Mouse (Mus musculus): ENCODE results near the gene Abtb2.
"Not testable (repeated sequence)": the region's sequence is repeated elsewhere in the genome, so short reads cannot be mapped to it uniquely, and the experiment has no call there.

Abtb2 gene

DNA sequence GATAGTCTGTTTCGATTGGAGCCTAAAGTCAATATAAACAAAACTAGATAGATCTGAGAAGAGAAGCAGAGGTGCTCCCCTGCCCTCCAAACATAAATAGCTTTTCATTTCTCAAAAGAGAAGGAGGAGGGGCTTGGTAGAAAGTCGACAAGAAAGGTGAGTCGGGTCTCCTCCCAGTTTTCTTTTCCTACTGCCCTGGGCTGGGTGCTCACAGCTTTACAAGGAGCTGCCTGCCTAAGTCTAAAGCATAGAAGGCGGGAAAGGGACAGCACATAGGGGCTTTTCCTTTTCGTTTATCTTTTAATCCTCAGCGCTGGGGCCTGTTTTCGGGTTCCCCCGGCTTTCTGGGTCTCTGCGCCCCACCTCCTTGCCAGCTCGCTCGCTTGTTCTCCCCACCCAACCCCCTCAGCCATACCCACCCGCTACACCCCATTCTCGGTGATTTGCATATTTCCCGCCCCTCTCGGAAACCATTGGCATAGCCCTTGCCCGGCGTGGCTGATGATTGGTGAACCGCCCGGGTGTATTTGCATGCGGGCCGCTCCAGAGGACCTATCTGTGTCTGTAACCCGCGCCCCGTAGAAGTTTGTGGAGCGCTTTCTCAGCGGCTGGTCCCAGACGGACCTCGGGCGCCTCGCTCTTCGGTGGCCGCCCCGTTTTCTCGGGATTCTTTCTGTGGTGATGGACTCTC is at the start of gene Abtb2:
TSS of gene Abtb2 (plus strand) at position 579 of the 691 bp plus-strand sequence.
- peak; percentile 88 for DNase-seq

DNA sequence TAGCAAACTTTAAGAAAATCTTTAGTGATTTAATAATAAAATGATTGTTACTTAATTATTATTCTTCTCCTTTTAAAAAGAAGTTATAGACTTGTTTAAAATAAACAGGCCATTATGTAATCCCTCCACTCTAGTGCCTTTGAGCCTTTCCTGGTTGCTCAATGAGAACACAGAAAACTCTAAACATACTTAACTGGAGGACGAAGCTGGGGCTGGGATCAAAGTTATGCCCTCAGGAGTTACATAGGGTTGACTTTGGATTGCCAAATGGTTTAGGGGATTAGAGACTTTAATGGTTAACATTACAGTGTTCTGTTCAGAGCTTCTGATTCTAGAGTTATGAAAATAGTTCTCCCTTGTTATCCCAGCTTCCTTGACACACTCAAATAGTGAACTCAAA is 49.6 kb upstream of the Abtb2 start:
- DNase-seq, result no peak

DNA sequence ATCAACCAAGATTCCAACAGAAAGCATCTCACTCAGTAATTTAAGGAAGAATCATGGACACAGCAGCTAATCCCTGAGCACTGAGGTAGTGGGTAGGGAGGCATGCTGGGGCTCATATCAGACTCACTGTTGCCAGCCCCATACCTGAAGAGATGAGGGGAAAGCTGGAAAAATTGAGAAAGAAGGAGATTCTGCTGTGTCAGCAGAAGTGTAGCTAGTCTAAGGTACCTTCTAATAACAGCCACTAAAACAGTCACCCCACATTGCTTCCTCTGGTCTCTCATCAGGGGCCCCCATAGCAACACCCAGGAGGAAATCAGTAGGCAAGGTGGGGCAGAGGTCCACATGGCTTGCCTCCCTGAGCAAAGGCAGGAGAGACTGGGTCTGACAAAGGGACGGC is 40.5 kb upstream of the Abtb2 start:
- DNase-seq, result no peak

DNA sequence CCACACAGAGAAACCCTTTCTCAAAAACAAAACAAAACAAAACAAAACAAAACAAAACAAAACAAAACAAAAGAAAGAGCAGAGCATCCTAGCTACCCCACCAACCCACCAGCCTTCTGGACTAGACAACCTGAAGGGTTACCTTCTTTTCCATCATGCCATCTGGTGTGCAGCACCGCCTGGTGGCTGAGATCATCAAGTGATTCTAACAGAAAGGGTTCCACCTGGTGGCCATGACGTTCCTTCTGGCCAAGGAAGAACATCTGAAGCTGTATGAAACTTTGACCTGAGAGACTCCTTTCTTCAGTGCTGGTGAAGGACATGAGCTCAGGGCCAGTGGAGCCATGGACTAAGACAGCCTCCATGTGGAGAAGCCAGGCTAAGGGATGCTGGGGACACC is 19.0 kb upstream of the Abtb2 start:
- DNase-seq, result peak; percentile 30

DNA sequence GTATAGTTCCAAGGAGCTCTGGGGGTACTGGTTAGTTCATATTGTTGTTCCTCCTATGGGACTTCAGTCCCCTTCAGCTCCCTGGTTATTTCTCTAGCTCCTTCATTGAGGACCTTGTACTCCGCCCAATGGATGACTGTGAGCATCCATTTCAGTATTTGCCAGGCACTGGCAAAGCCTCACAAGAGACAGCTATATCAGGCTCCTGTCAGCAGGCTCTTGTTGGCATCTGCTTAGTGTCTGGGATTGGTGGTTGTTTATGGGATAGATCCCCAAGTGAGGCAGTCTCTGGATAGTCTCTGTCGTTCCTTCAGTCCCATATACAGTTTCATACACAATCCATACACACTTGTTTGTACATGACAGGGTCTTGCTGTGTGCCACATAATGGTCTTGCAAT is 15.8 kb upstream of the Abtb2 start:
- not testable (repeated sequence) for DNase-seq

DNA sequence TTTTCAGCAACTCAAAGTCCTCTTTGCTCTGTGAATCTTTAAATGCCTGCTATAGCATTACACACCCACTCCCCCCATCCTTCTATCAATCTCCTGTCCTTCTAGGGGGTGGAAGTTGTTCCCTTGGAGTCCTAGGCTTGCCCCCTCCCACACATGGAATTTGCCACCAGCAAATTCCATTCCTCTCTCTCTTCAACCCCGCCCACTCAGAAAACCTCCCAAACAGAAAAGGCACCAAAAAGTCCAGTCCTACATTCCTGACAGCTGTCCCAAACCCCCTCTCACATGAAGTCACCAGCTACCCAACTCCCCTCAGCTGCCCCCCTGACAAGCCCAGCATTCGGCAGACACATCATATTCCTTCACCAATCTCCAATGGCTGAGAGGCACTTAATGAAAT is 12.1 kb upstream of the Abtb2 start:
- DNase-seq, result no peak

DNA sequence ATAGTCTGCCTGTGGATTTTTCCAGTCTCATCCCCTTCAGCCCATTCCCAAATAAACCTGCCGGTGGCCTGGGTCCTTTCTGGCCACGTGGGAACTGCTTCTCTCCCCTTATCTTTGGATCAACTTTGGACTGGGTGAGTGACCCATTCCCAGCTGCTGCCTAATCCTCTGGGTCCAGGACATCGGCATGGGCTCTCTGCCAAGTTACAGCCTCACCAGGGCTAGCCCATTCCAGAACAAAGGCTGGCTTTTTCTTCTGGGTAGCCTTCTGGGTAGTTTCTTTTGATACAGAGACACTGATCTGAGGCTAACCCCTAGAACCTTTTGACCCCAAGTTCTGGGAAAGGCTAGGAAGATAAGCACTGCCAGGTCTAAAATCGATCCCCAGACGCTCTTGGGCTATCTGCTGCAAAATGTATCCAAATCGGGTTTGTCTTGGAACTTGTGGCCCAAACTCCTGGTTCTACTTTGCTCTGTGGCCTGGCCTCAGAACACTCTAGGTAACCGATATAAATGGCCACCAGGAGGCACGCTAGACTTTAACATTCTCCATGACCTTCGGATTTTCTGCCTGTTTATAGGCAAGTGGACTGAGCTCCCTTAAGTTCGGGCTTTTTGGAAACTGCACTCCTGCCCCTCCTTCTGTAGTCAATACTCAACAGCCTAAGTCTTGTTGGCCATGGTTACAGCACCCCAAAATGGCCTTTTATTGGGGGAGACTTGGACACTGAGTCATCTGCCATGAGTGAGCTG is 9.8 kb upstream of the Abtb2 start:
- no peak for DNase-seq

DNA sequence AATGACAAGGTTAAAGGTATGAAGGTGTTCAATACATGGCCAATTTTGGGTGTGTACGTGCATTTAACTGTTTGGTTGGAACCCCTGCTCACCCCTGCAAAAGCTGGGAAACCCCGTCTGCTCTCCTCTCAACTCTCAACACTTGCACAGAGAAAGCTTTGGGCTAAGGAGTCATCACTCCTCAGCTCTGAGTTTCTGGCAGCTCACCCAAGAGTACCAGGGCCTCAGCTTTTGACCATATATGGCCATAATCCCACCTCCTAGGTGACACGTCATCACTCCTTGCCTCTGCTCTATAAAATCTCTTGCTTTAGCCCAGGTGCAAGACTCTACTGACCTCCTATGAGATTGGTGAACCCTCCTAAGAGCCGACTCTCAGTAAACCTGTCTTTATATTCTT is 5.2 kb upstream of the Abtb2 start:
- DNase-seq, result no peak

DNA sequence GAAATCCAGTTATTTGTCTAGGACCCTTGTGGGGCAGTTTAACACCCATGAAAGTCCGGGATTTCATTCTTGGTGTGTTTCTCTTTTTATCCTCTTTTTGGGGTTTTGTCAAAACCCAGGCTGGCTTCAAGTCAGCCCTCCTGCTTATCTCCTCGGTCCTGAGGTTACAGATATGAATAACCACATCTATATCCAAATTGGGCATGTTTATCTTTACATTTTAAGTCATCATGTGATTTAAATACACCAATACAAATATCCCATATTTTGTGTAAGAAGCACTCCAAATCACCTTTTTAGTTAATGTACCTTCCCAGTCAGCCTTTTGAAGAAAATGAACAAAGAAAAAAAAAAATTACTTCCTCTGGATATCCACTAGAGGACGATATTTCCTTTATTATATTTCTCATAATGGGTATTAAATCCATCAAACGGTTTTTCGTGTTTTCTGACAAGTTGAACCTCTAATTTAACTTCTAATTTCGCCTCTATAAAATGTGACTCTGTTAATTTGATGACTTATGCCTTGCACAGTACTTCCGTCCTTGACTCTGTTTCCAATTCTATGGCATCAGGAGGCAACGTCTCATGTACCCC is 1.6 kb upstream of the Abtb2 start:
- no peak for DNase-seq

DNA sequence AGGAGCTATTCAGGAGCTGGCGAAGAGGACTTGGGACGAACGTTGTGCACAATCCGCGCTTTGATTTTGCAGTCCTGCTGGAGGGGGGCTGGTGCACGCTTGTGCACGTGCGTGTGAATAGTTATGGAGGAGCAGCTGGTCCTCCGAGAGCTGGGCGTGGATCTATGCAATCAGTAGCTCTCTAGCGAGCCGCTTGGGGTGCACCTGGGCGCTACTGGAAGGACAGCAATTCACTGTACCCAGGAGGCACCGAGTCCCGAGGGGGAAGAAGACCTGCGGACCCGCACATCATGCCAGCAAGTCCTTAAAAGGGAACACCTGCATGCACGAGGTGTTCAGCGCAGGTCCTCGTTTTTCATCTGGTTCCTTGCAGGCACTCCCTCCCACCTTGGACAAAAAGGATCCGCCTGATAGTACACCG is 929 bp upstream of the Abtb2 start:
- peak; percentile 31 for DNase-seq

DNA sequence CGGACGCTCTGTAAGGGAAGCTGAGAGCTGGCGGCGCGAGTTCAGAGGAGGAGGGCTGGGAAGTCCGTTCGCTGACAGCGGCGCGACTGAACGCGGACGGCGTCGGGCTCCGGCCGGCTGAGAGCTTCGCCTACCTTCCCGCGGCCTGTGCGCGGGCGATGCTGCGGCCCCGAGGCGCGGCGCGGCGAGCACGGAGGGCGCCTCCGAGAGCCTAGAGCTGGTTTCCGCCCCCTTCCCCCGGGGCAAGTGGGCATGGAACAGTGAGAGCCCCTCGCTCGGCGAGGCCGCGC is 258 bp downstream of the Abtb2 start:
- DNase-seq, result no peak

DNA sequence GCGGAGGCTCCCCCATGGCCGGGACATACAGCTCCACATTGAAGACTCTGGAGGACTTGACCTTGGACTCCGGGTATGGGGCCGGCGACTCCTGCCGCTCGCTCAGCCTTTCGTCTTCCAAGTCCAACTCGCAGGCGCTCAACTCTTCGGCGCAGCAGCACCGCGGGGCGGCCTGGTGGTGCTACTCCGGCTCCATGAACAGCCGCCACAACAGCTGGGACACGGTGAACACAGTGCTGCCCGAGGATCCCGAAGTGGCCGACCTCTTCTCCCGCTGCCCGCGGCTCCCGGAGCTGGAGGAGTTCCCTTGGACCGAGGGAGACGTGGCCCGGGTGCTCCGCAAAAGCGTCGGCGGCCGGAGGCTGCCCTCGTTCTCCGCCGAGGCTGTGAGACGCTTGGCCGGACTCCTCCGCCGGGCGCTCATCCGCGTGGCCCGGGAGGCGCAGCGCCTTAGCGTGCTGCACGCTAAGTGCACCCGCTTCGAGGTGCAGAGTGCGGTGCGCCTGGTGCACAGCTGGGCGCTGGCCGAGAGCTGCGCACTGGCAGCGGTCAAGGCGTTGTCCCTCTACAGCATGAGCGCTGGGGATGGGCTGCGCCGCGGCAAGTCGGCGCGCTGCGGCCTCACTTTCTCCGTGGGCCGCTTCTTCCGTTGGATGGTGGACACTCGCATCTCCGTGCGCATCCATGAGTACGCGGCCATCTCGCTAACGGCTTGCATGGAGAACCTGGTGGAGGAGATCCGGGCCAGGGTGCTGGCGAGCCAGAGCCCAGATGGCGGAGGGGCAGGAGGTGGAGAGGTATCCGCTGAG is 807 bp downstream of the Abtb2 start:
- peak; percentile 45 for DNase-seq

DNA sequence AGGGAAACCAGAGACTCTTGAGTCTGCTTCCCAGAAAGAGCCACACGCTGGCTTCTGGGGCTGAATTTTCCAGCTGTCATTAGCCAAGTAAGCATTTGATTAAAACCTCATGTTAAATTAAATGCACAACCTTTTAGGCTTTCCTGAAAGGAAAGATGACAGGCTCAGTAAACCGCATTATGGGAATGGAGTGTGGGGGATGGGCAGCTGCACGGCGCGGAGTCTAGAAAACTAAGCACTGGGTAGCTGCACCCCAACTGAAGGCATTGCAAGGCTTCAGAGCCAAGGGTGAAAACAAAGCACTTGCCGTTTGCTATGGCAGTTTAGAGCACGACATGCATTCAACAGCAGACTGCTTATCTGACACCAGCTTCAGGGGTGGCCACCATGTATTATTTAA is 2.1 kb downstream of the Abtb2 start:
- no peak for DNase-seq

DNA sequence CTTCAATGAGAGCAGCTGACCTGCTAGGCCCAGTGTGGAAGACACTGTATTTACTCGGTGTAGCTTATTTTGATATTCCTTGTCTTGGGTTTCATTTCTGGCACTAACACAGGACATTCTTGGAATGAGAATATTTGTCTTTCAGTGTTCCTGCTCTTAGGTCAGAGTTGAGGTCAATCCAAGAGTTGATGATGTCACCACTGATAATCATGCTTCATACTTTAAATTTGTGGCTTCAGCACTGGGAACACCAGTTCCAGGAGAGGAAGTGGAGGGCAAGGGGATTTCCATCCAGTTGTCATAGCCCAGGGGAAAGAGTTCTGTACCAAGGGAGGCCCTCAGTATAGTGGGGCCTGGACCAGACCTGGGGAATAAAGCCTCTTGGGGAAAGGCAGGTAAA is 3.6 kb downstream of the Abtb2 start:
- DNase-seq, result no peak

DNA sequence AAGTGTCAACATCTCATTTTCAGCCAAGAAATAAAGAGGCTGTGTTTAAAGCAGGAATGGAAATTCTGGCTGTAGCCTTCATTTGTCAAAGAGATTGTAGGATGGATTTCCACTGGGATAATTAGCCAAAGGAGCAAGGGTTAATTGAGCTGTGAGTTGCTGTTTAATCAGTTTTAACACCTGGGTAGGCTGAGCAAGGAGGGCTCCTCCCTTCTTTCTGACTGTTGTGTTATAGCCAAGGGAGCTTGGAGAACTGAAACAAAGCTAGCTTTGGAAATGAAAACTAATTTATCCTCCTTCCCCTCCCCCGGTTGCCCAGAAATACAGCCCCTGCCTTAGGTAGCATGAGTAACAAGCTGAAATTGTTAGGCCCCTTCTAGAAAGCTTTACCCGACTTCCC is 6.2 kb downstream of the Abtb2 start:
- DNase-seq, result no peak

DNA sequence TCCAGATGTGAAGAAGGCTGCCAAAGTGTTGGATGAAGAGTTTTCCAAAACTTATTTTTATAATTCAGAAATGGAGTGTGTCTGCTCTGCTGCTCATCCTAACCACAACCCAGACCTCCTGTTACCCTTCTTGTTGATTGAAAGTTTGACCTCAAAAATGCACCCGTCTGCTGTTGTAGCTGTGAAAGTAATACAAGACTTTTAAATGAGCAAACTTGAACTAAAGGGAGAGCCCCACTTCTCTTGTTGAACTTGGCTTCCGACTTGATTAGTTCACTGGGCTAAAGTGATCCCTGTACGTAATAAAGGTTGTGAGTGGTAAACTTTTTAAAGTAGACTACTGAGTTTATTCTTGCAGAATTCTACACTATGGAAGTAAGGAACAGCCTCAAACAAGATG is 10.3 kb downstream of the Abtb2 start:
- DNase-seq, result no peak

DNA sequence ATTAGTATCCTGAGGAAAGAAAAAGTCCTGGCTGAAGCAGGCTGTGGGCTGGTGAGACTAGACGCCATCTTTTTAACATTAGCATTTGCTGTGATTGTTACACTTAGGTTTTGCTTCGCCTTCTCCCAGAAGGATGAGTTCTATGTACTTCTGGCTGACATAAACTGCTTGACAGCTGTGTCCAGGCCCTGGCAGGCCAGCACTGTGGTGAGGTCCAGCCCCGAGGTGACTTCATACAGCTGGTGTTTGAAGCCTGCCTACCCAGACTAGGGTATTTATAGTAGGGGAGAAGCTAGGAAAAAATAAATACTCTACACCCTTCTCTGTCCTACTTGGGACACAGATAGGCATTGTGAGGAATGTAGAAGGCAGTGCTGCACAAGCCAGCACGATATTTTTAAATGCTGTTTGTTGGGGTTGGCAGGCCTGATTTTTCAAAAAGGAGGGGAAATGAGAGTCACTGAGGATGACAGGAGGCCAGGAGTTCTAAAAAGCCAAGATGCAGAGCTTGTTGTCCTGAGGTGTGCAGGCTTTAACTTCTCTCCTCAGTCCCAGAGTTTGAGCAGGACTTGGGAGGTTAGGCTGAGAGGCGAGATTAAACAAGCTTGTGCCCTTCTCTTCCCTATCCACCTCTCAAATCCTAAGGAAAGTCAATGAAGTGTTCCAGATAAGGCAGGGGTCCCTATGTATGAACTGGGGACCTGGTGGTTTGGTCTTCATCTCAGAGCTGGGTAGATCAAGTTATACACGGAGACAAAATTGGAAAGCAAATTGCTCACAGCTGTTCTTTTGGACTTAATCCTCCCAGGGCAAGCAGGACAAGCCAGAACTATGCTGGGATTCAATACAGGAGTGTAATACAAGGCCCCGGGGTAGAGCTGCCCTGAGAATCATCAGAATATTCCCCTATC is 11.9 kb downstream of the Abtb2 start:
- no peak for DNase-seq

DNA sequence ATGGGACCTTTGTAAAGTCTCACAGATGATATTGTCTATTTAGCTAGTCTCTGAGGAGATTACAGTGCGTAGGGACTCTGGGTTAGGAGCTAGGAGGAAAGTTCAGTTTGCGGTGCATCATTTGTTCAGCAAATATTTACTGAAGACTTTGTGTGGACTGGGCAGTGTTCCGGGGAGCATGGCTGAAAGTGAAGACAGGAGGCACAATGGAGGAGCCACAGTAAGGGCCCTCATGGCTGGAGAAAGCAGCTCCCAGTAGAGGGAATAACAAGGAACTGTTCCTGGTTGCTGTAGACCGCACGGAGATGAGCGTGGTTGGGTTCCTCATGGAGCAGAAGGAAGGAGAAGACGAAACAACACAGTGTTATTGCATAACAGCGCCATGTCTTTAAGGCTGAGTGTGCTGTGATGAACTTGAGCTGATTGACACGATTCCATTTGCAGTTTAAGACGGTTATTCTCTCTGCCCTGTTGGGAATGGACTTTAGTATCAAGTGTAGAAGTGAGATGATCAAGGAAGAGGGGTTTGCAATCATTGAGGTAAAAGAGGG is 12.6 kb downstream of the Abtb2 start:
- DNase-seq, result no peak

DNA sequence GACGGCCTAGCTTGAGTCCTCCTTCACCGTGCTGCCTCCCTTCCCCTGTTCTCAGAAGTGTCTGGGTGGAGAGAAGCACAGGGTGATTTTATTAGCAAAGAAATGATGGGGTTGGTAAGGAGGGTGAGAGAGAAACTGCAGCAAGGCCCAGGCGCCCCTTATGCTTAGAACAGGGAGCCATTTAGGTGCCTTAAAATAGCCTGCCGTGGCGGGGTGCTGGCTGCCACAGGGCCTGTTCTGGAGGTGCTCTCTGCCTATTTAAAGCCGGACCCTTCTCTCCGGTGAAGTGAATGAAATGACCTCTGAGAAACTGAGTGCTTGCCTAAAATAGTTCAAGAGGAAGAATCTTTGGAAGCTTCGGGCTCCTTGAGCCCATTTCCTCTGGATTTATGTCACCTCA is 14.6 kb downstream of the Abtb2 start:
- DNase-seq, result no peak

DNA sequence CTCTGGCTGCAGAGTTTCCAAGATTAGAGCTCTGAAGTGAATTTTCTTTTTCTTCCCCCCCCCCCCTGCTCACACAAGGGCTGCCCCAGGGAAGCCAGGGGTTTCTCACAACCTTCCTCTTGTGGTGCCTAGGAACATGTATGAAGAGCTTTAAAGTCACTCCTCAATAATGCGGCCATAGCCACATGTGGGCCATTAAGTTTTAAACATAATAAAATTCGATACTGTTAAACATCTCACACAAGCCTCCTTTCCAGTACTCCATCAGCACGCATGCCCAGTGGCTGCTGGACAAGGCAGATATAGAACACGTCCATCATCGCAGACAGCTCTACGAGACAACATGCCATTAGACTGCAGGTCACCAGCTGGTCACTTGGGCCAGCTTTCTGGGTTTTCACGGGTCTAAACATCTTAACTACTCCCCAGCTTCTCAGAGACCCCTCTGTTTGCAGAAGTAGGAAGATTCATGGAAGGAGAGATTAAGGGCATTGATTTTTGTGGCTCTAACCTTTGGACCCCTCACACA is 15.3 kb downstream of the Abtb2 start:
- no peak for DNase-seq

DNA sequence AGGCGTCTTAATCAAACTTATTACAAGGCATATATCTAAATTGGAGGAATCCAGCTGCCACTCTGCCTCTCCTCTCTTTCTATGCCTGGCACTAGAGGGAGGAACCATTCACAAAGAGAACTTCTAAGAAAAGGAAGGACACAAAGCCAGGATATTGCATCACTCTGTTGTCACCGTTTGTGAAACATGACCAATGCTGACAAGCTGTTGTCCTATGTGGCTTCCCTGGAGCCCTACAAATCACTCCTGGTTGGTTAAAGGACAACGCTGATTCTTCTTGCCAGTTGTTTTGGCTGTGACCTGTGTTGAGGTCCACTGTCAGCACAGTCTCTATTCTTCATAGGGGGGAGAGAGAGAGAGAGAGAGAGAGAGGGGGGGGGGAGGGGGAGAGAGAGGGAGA is 17.2 kb downstream of the Abtb2 start:
- no peak for DNase-seq

DNA sequence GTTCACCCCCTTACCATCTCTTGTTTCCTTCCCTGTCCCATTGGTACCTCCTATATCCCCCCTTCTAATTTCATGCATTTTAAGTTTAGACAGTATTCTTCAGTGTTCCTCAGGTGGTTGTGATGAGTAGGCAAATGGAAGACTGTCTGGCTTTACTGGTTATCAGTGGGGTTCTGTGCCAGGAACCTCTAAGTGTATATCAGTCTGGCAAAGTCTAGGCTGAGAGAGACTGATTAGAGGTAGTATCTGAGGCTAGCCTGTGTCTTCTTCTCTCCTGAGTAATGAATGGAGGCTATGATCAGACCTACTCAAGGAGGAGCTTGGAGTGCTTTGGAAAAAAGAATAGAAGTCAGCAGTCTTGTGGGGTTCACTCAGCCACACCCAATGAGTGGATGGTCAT is 18.0 kb downstream of the Abtb2 start:
- no peak for DNase-seq

All from right cerebral cortex, postnatal 25 days (tissue).